Mouse (Mus musculus): ENCODE data around the gene Rassf5. TPM values are rescaled to one million over a fixed set of nuclear protein-coding genes. Genes with fewer than 3 reads are reported as not detected.

Rassf5 gene
- polyA plus RNA-seq, 1 experiment: 2.3 TPM

GRCm38 (mm10) chr1:131181642-131182527 is 63.2 kb downstream of the Rassf5 start:
- H3ac ChIP-seq (ENCODE audit: control insufficient read depth, insufficient read length, low read depth): no peak overlapping the region
- no peaks in the 10 kb centered on the region for H3K79me2 ChIP-seq (ENCODE audit: control insufficient read depth, insufficient read depth)
- H3K79me3 ChIP-seq (ENCODE audit: low read depth): no peaks in the 10 kb centered on the region
- no peaks in the 10 kb centered on the region for H3K27me3 ChIP-seq (ENCODE audit: control insufficient read depth, insufficient read depth, insufficient read length)
- no peak overlapping the region for H3K4me3 ChIP-seq (ENCODE audit: insufficient read depth, poor library complexity, severe bottlenecking)
- no peaks in the 10 kb centered on the region for H3K36me3 ChIP-seq (ENCODE audit: control insufficient read depth, insufficient read depth)
- peak; percentile 83 for TF ChIP-seq CTCF (IDR thresholded peaks at IDR 0.05; ENCODE audit: control insufficient read depth, insufficient read depth, insufficient read length)
- TF ChIP-seq MYOG (IDR thresholded peaks at IDR 0.05; ENCODE audit: control insufficient read depth, extremely low read depth, insufficient read length): no peak

GRCm38 (mm10) chr1:131180386-131180785 is 64.7 kb downstream of the Rassf5 start:
- Histone ChIP-seq H3K79me2 (ENCODE audit: control insufficient read depth, insufficient read depth) (no peaks in the 10 kb centered on the region), H3ac (ENCODE audit: control insufficient read depth, insufficient read length, low read depth) (no peak overlapping the region), H3K79me3 (ENCODE audit: low read depth) (no peaks in the 10 kb centered on the region), H3K36me3 (ENCODE audit: control insufficient read depth, insufficient read depth) (peaks cover 12% of the 10 kb centered on the region), H3K4me3 (ENCODE audit: insufficient read depth, poor library complexity, severe bottlenecking) (no peak overlapping the region), H3K27me3 (ENCODE audit: control insufficient read depth, insufficient read depth, insufficient read length) (no peaks in the 10 kb centered on the region)
- no peak for TF ChIP-seq MYOG (IDR thresholded peaks at IDR 0.05; ENCODE audit: control insufficient read depth, extremely low read depth, insufficient read length)
- no peak for TF ChIP-seq CTCF (IDR thresholded peaks at IDR 0.05; ENCODE audit: control insufficient read depth, insufficient read depth, insufficient read length)
- no peak for TF ChIP-seq MAX (IDR thresholded peaks at IDR 0.05)
- no peak for TF ChIP-seq FOSL1 (IDR thresholded peaks at IDR 0.05; ENCODE audit: insufficient read depth, low read length, poor library complexity, severe bottlenecking)

- Histone ChIP-seq H3K4me3 (ENCODE audit: insufficient read depth, poor library complexity, severe bottlenecking) (no peak overlapping the region), H3ac (ENCODE audit: control insufficient read depth, insufficient read length, low read depth) (no peak overlapping the region), H3K36me3 (ENCODE audit: control insufficient read depth, insufficient read depth) (peaks cover 32% of the 10 kb centered on the region), H3K27me3 (ENCODE audit: control insufficient read depth, insufficient read depth, insufficient read length) (no peaks in the 10 kb centered on the region), H3K79me3 (ENCODE audit: low read depth) (no peaks in the 10 kb centered on the region), H3K79me2 (ENCODE audit: control insufficient read depth, insufficient read depth) (no peaks in the 10 kb centered on the region)
- TF ChIP-seq MYOD1 (IDR thresholded peaks at IDR 0.05; ENCODE audit: control insufficient read depth, insufficient read length, low read depth): no peak
- no peak for TF ChIP-seq CTCF (IDR thresholded peaks at IDR 0.05; ENCODE audit: control insufficient read depth, insufficient read depth, insufficient read length)
- TF ChIP-seq MAX (IDR thresholded peaks at IDR 0.05): no peak
- TF ChIP-seq CEBPB (IDR thresholded peaks at IDR 0.05; ENCODE audit: low read depth): no peak
- TF ChIP-seq MYOG (IDR thresholded peaks at IDR 0.05; ENCODE audit: control insufficient read depth, extremely low read depth, insufficient read length): no peak
- no peak for TF ChIP-seq USF1 (IDR thresholded peaks at IDR 0.05; ENCODE audit: low read depth)
- TF ChIP-seq FOSL1 (IDR thresholded peaks at IDR 0.05; ENCODE audit: insufficient read depth, low read length, poor library complexity, severe bottlenecking): no peak
Measured at GRCm38 (mm10) chr1:131178083-131178482, 67.0 kb downstream of the Rassf5 start.

- Histone ChIP-seq H3K36me3 (ENCODE audit: control insufficient read depth, insufficient read depth) (peaks cover 40% of the 10 kb centered on the region), H3K79me2 (ENCODE audit: control insufficient read depth, insufficient read depth) (no peaks in the 10 kb centered on the region), H3ac (ENCODE audit: control insufficient read depth, insufficient read length, low read depth) (no peak overlapping the region), H3K4me3 (ENCODE audit: insufficient read depth, poor library complexity, severe bottlenecking) (no peak overlapping the region), H3K27me3 (ENCODE audit: control insufficient read depth, insufficient read depth, insufficient read length) (no peaks in the 10 kb centered on the region), H3K79me3 (ENCODE audit: low read depth) (no peaks in the 10 kb centered on the region)
- no peak for TF ChIP-seq USF1 (IDR thresholded peaks at IDR 0.05; ENCODE audit: low read depth)
- no peak for TF ChIP-seq CTCF (IDR thresholded peaks at IDR 0.05; ENCODE audit: control insufficient read depth, insufficient read depth, insufficient read length)
- TF ChIP-seq CEBPB (IDR thresholded peaks at IDR 0.05; ENCODE audit: low read depth): no peak
- TF ChIP-seq MYOD1 (IDR thresholded peaks at IDR 0.05; ENCODE audit: control insufficient read depth, insufficient read length, low read depth): no peak
- TF ChIP-seq MAX (IDR thresholded peaks at IDR 0.05): no peak
- no peak for TF ChIP-seq MYOG (IDR thresholded peaks at IDR 0.05; ENCODE audit: control insufficient read depth, extremely low read depth, insufficient read length)
- TF ChIP-seq FOSL1 (IDR thresholded peaks at IDR 0.05; ENCODE audit: insufficient read depth, low read length, poor library complexity, severe bottlenecking): no peak
Measured at GRCm38 (mm10) chr1:131177249-131177648, 67.8 kb downstream of the Rassf5 start.

- no peak for TF ChIP-seq MYOG (IDR thresholded peaks at IDR 0.05; ENCODE audit: control insufficient read depth, extremely low read depth, insufficient read length)
- TF ChIP-seq FOSL1 (IDR thresholded peaks at IDR 0.05; ENCODE audit: insufficient read depth, low read length, poor library complexity, severe bottlenecking): no peak
- no peak for TF ChIP-seq CTCF (IDR thresholded peaks at IDR 0.05; ENCODE audit: control insufficient read depth, insufficient read depth, insufficient read length)
- TF ChIP-seq MYOD1 (IDR thresholded peaks at IDR 0.05; ENCODE audit: control insufficient read depth, insufficient read length, low read depth): no peak
- no peak for TF ChIP-seq USF1 (IDR thresholded peaks at IDR 0.05; ENCODE audit: low read depth)
- no peak for TF ChIP-seq CEBPB (IDR thresholded peaks at IDR 0.05; ENCODE audit: low read depth)
- TF ChIP-seq MAX (IDR thresholded peaks at IDR 0.05): no peak
- no peaks in the 10 kb centered on the region for H3K79me2 ChIP-seq (ENCODE audit: control insufficient read depth, insufficient read depth)
- peaks cover 55% of the 10 kb centered on the region for H3K36me3 ChIP-seq (ENCODE audit: control insufficient read depth, insufficient read depth)
- no peaks in the 10 kb centered on the region for H3K27me3 ChIP-seq (ENCODE audit: control insufficient read depth, insufficient read depth, insufficient read length)
- no peak overlapping the region for H3ac ChIP-seq (ENCODE audit: control insufficient read depth, insufficient read length, low read depth)
- no peak overlapping the region for H3K4me3 ChIP-seq (ENCODE audit: insufficient read depth, poor library complexity, severe bottlenecking)
- no peaks in the 10 kb centered on the region for H3K79me3 ChIP-seq (ENCODE audit: low read depth)
Measured at GRCm38 (mm10) chr1:131175819-131176218, 69.2 kb downstream of the Rassf5 start.

- Histone ChIP-seq H3K79me3 (ENCODE audit: low read depth) (no peaks in the 10 kb centered on the region), H3ac (ENCODE audit: control insufficient read depth, insufficient read length, low read depth) (no peak overlapping the region), H3K27me3 (ENCODE audit: control insufficient read depth, insufficient read depth, insufficient read length) (no peaks in the 10 kb centered on the region), H3K36me3 (ENCODE audit: control insufficient read depth, insufficient read depth) (peaks cover 60% of the 10 kb centered on the region), H3K79me2 (ENCODE audit: control insufficient read depth, insufficient read depth) (no peaks in the 10 kb centered on the region), H3K4me3 (ENCODE audit: insufficient read depth, poor library complexity, severe bottlenecking) (no peak overlapping the region)
- TF ChIP-seq MYOD1 (IDR thresholded peaks at IDR 0.05; ENCODE audit: control insufficient read depth, insufficient read length, low read depth): no peak
- TF ChIP-seq FOSL1 (IDR thresholded peaks at IDR 0.05; ENCODE audit: insufficient read depth, low read length, poor library complexity, severe bottlenecking): no peak
Measured at GRCm38 (mm10) chr1:131175189-131175588, 69.9 kb downstream of the Rassf5 start.

All from C2C12 (cell line).